Mouse (Mus musculus) liver, embryonic 14.5 days (tissue): Measurements from ENCODE around the gene Txndc12.

Source experiments
- CTCF ChIP-seq: IDR thresholded peaks from 2 replicates; pipeline ENCODE4 v1.5.1; 2016; ENCODE audit warnings: antibody characterized with exemption, low read depth, control low read depth
- EP300 ChIP-seq: IDR thresholded peaks from 2 replicates; pipeline ENCODE4 v1.6.1; 2016; ENCODE audit warnings: antibody characterized with exemption, low read depth

GRCm38 (mm10) chr4:108909872-108910425, 75.5 kb downstream of the Txndc12 start:
- no peak for TF ChIP-seq CTCF
- TF ChIP-seq EP300: no peak
